Mouse (Mus musculus): Measurements from ENCODE around the gene Fam120a. TPM values are rescaled to one million over a fixed set of nuclear protein-coding genes. Genes with fewer than 3 reads are reported as not detected.

The Fam120a gene
- polyA plus RNA-seq, 1 experiment, result 82.0 TPM

GRCm38 (mm10) chr13:48853475-48853874 lies 114.3 kb downstream of the Fam120a start:
- DNase-seq (ENCODE audit: low read depth), result no peak

- DNase-seq (ENCODE audit: low read depth), result no peak
Measured at GRCm38 (mm10) chr13:48852859-48853258, 115.0 kb downstream of the Fam120a start.

GRCm38 (mm10) chr13:48851719-48852118 lies 116.1 kb downstream of the Fam120a start:
- DNase-seq (ENCODE audit: low read depth), result no peak

- DNase-seq (ENCODE audit: low read depth), result no peak
Measured at GRCm38 (mm10) chr13:48850771-48851170, 117.0 kb downstream of the Fam120a start.

GRCm38 (mm10) chr13:48850326-48850725 lies 117.5 kb downstream of the Fam120a start:
- DNase-seq (ENCODE audit: low read depth), result no peak

GRCm38 (mm10) chr13:48849155-48849554 lies 118.7 kb downstream of the Fam120a start:
- DNase-seq (ENCODE audit: low read depth), result no peak

- no peak for DNase-seq (ENCODE audit: low read depth)
Measured at GRCm38 (mm10) chr13:48845308-48845707, 122.5 kb downstream of the Fam120a start.

GRCm38 (mm10) chr13:48843530-48843929 lies 124.3 kb downstream of the Fam120a start:
- no peak for DNase-seq (ENCODE audit: low read depth)

- no peak for DNase-seq (ENCODE audit: low read depth)
Measured at GRCm38 (mm10) chr13:48841905-48842592, 125.8 kb downstream of the Fam120a start.

GRCm38 (mm10) chr13:48838284-48838683 lies 129.5 kb downstream of the Fam120a start:
- DNase-seq (ENCODE audit: low read depth), result no peak

- no peak for DNase-seq (ENCODE audit: low read depth)
Measured at GRCm38 (mm10) chr13:48837537-48837936, 130.3 kb downstream of the Fam120a start.

- no peak for DNase-seq (ENCODE audit: low read depth)
Measured at GRCm38 (mm10) chr13:48830528-48831250, 137.1 kb downstream of the Fam120a start.

- DNase-seq (ENCODE audit: low read depth), result no peak
Measured at GRCm38 (mm10) chr13:48829780-48830179, 138.0 kb downstream of the Fam120a start.

Other genes starting within 250 kb of the Fam120a start
- 12.2 and 18.2 TPM in 2 replicates for gene Phf2, start 96.9 kb downstream of the Fam120a start, polyA plus RNA-seq (2012; rRNA removed)
- gene Wnk2, start 180.0 kb upstream of the Fam120a start, polyA plus RNA-seq (2012; rRNA removed), result 13.4 and 21.2 TPM in 2 replicates
- 121 and 145 TPM in 2 replicates for gene Ninj1, start 219.5 kb upstream of the Fam120a start, polyA plus RNA-seq (2012; rRNA removed)
- 107 and 108 TPM in 2 replicates for gene Card19, start 248.0 kb upstream of the Fam120a start, polyA plus RNA-seq (2012; rRNA removed)

Measured in gonadal fat pad, adult 2 months (tissue).